Mouse (Mus musculus) limb, embryonic 11.5 days (tissue): ENCODE data around the gene Slc26a10. TPM values are rescaled to one million over a fixed set of nuclear protein-coding genes. Genes with fewer than 3 reads are reported as not detected.
A peak's percentile ranks its signal among the peaks of the same experiment; 100 is the strongest.
"Not testable (repeated sequence)": the region's sequence is repeated elsewhere in the genome, so short reads cannot be mapped to it uniquely, and the experiment has no call there.

Experiments used
- ATAC-seq: fragments of 200-750 bp; cut with Nextera tagmentation; 2 replicates; pipeline ENCODE4 v1.8.0; 2017; ENCODE audit warnings: low read depth; ENCODE audit not compliant: insufficient number of reproducible peaks, low FRiP score, low TSS enrichment
- DNase-seq: peaks from one replicate; pipeline ENCODE4 v3.0.0-alpha.2; 2015; ENCODE audit warnings: low spot score
- H3K27ac ChIP-seq: fragments of 300-500 bp; sonication (generic); replicated peaks from 2 replicates; pipeline ENCODE4 v1.5.1; 2014; ENCODE audit warnings: low read depth, mild to moderate bottlenecking, low read length
- H3K27me3 ChIP-seq: fragments of 300-500 bp; sonication (generic); 2 replicates; pipeline ENCODE4 v1.6.1; 2014; ENCODE audit warnings: mild to moderate bottlenecking, low read length, mixed read lengths; ENCODE audit not compliant: control insufficient read depth, insufficient read depth
- H3K36me3 ChIP-seq: fragments of 300-500 bp; sonication (generic); 2 replicates; pipeline ENCODE4 v1.6.1; 2014; ENCODE audit warnings: mild to moderate bottlenecking, low read length, moderate library complexity, mixed read lengths; ENCODE audit not compliant: control insufficient read depth, insufficient read depth
- H3K4me1 ChIP-seq: fragments of 300-500 bp; sonication (generic); 2 replicates; pipeline ENCODE4 v1.6.1; 2014; ENCODE audit warnings: low read length, mixed read lengths; ENCODE audit not compliant: control insufficient read depth, insufficient read depth
- H3K4me2 ChIP-seq: fragments of 300-500 bp; sonication (generic); 2 replicates; pipeline ENCODE4 v1.6.1; 2014; ENCODE audit warnings: low read depth, mild to moderate bottlenecking, moderate library complexity; ENCODE audit not compliant: severe bottlenecking
- H3K4me3 ChIP-seq: fragments of 300-500 bp; sonication (generic); 2 replicates; pipeline ENCODE4 v1.5.1; 2014; ENCODE audit warnings: low read depth, low read length
- H3K9ac ChIP-seq: fragments of 300-500 bp; sonication (generic); 2 replicates; pipeline ENCODE4 v1.6.1; 2014; ENCODE audit warnings: mild to moderate bottlenecking, low read length
- H3K9me3 ChIP-seq: fragments of 300-500 bp; sonication (generic); 2 replicates; pipeline ENCODE4 v1.6.1; 2016; ENCODE audit warnings: low read length; ENCODE audit not compliant: control insufficient read depth
- WGBS: fragments of 180-500 bp; shearing (Covaris S2); extraction: QIAGEN DNeasy Blood & Tissue Kit; methylation state at CpG from one replicate; pipeline ENCODE4 v1.1.7; 2014; 5-methylcytosine and 5-hydroxymethylcytosine counted together
- polyA plus RNA-seq: library from polyadenylated mRNA; unstranded; fragments of >200 nt; fragmentation: Nextera tagmentation; extraction: Ambion mirVana; gene quantifications from 2 replicates; pipeline ENCODE4 v1.2.1, GENCODE M21; 2014

Gene Slc26a10
- polyA plus RNA-seq, 1 experiment from 2014 or later, result 2.7 TPM

GRCm38 (mm10) chr10:127166771-127167613 lies 13.5 kb downstream of the Slc26a10 start:
- WGBS, result 18% methylated on average over 15 of the region's 15 CpGs
- H3K27ac ChIP-seq, result no peak overlapping the region
- H3K9me3 ChIP-seq, result no peaks in the 10 kb centered on the region
- H3K4me1 ChIP-seq, result peaks cover 22% of the 10 kb centered on the region
- DNase-seq (no peak), ATAC-seq (no peak)
- 0 out of 2 replicates have a peak overlapping the region, but pooled peaks have one; percentile 2 for H3K4me2 ChIP-seq
- H3K4me3 ChIP-seq, result peak overlapping the region; percentile 51
- peaks cover 50% of the 10 kb centered on the region for H3K27me3 ChIP-seq
- H3K36me3 ChIP-seq, result no peaks in the 10 kb centered on the region
- H3K9ac ChIP-seq, result no peak overlapping the region; the same call in 1 of the 2 replicates

DNA sequence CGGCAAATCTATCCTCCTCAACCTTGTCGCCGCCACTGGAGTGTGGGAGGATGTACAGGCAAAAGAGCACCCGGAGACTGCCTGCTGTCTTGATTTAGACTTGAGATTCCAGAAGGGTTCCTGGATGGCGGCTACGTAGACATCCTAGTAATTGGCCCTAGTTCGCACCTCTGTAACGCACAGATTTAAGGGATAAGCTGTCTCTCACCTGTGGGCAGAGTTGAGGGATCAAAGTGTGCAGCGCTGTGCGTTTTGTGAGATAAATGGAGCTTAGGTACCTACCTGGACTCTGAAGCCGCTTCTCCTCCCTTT lies 14.1 kb downstream of the Slc26a10 start:
- peaks cover 22% of the 10 kb centered on the region for H3K4me1 ChIP-seq
- no peaks in the 10 kb centered on the region for H3K36me3 ChIP-seq
- WGBS, result 3% methylated on average over 11 of the region's 11 CpGs
- no peak overlapping the region for H3K27ac ChIP-seq
- peak overlapping the region; percentile 51 for H3K4me3 ChIP-seq
- ATAC-seq (no peak), DNase-seq (no peak)
- peaks cover 50% of the 10 kb centered on the region for H3K27me3 ChIP-seq
- peak overlapping the region; percentile 99 for H3K4me2 ChIP-seq
- H3K9me3 ChIP-seq, result no peaks in the 10 kb centered on the region
- H3K9ac ChIP-seq, result peak overlapping the region; percentile 64

DNA sequence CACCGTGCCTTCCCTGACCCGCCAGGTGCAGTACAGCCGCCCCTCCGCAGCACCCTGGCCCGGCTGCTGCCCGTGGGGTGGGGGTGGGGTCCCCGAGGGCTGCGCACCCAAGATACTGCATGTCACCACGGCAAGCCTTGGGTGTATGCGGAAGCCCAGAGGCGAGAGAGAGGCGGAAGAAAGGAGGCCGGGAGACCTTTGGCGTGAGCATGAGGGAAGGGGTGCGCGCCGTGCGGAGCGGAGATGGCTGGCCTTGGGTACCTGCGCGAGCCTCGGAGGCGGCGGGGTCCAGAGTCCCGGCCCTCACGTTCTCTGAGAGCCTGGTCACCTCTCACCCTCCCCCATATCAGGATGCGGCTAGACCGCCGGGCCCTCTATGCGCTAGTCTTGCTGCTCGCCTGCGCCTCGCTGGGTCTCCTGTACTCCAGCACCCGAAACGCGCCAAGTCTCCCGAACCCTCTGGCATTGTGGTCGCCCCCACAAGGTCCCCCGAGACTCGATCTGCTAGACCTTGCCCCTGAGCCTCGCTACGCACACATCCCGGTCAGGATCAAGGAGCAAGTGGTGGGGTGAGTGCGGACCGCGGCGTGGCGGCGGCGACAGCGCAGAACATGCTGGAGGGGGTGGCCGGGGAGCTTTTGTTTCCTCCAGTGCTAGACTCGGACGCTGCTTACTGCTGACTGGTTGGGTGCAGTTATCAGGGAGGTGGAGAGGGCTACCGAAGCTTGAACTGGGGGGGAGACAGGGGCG lies 14.6 kb downstream of the Slc26a10 start:
- under 1% methylated on average over 56 of the region's 56 CpGs for WGBS
- Histone ChIP-seq H3K9ac (peak overlapping the region; percentile 64), H3K9me3 (no peaks in the 10 kb centered on the region), H3K36me3 (no peaks in the 10 kb centered on the region), H3K4me3 (peak overlapping the region; percentile 51), H3K4me2 (peak overlapping the region; percentile 99), H3K27ac (no peak overlapping the region), H3K27me3 (peaks cover 50% of the 10 kb centered on the region), H3K4me1 (peaks cover 18% of the 10 kb centered on the region)
- ATAC-seq, result peak; percentile 56
- peak; percentile 68 for DNase-seq

DNA sequence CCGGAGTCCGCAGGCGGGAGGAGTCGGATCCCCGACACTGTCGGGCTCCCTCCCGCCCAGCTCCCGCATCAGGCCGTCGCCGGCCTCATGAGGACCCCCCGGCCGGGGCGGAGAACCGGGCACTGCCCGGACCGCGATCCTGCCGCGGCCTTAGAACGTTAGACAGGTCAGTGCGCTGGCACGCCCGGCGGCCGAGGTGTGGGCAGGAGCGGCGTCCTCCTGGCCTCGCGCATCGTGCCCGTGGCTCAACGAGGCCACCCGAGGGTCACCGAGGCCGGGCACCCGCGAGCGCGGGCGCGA lies 15.1 kb downstream of the Slc26a10 start:
- WGBS, result 0% methylated on average over 42 of the region's 42 CpGs
- Histone ChIP-seq H3K9ac (peak overlapping the region; percentile 64), H3K4me3 (peak overlapping the region; percentile 51), H3K4me1 (peaks cover 15% of the 10 kb centered on the region), H3K36me3 (no peaks in the 10 kb centered on the region), H3K4me2 (peak overlapping the region; percentile 99), H3K27me3 (peaks cover 45% of the 10 kb centered on the region), H3K9me3 (no peaks in the 10 kb centered on the region), H3K27ac (no peak overlapping the region)
- DNase-seq (no peak), ATAC-seq (peak; percentile 67)

- peak within 1 kb of the TSS; percentile 51 for H3K4me3 ChIP-seq
- H3K27ac ChIP-seq, result no peak within 1 kb of the TSS
- H3K9ac ChIP-seq, result peak within 1 kb of the TSS; percentile 64
- H3K27me3 ChIP-seq, result peaks cover 40% of the 10 kb centered on the region
- H3K4me1 ChIP-seq, result peaks cover 13% of the 10 kb centered on the region
- ATAC-seq, result peak; percentile 79
- WGBS, result 2% methylated on average over 52 of the region's 52 CpGs
- peak; percentile 85 for DNase-seq
- H3K4me2 ChIP-seq, result peak within 1 kb of the TSS; percentile 99
- no peaks in the 10 kb centered on the region for H3K9me3 ChIP-seq
- no peaks in the 10 kb centered on the region for H3K36me3 ChIP-seq
Measured at GRCm38 (mm10) chr10:127164631-127165353, 15.7 kb downstream of the Slc26a10 start, which contains the start of gene B4galnt1. TSS of gene B4galnt1 (plus strand) at chr10:127165225.

- DNase-seq (no peak), ATAC-seq (no peak)
- no peak overlapping the region; the same call in 1 of the 2 replicates for H3K4me2 ChIP-seq
- H3K27ac ChIP-seq, result no peak overlapping the region
- H3K9me3 ChIP-seq, result no peaks in the 10 kb centered on the region
- no peak overlapping the region for H3K4me3 ChIP-seq
- H3K4me1 ChIP-seq, result peaks cover 13% of the 10 kb centered on the region
- no peaks in the 10 kb centered on the region for H3K36me3 ChIP-seq
- 93% methylated on average over 4 of the region's 4 CpGs for WGBS
- no peak overlapping the region for H3K9ac ChIP-seq
- peaks cover 34% of the 10 kb centered on the region for H3K27me3 ChIP-seq
Measured at GRCm38 (mm10) chr10:127164190-127164589, 16.3 kb downstream of the Slc26a10 start.

DNA sequence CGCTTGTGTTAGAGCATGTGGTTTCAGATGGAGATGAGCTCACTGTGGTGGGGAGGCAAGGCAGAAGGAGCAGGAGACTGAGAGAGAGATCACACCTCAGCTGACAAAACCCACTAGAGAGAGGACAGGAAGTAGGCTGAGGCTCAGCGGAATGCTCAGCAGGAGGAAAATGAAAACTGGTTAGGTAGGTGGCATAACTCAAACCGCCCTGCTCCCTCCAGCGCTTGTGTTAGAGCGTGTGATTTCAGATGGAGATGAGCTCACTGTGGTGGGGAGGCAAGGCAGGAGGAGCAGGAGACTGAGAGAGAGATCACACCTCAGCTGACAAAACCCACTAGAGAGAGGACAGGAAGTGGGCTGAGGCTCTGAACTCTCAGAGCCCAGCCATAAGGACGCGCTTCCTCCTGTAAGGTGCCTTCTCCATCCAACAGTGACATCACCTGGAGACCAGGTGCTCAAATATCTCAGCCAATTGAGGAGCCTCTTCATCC lies 17.6 kb downstream of the Slc26a10 start:
- ATAC-seq, H3K36me3 ChIP-seq, H3K4me3 ChIP-seq, DNase-seq, H3K9me3 ChIP-seq, H3K27ac ChIP-seq, H3K4me2 ChIP-seq, H3K9ac ChIP-seq: not testable (repeated sequence)
- peaks cover 28% of the 10 kb centered on the region for H3K27me3 ChIP-seq
- peaks cover 12% of the 10 kb centered on the region for H3K4me1 ChIP-seq
- 49% methylated on average over 7 of the region's 7 CpGs for WGBS

GRCm38 (mm10) chr10:127160728-127161127 lies 19.7 kb downstream of the Slc26a10 start:
- Histone ChIP-seq H3K36me3 (no peaks in the 10 kb centered on the region), H3K27me3 (peaks cover 7% of the 10 kb centered on the region), H3K9ac (no peak overlapping the region), H3K27ac (no peak overlapping the region), H3K4me1 (peaks cover 6% of the 10 kb centered on the region), H3K9me3 (no peaks in the 10 kb centered on the region), H3K4me3 (no peak overlapping the region), H3K4me2 (no peak overlapping the region)
- 73% methylated on average over 3 of the region's 3 CpGs for WGBS
- no peak for DNase-seq
- ATAC-seq, result no peak
